Comparison of ENCODE assay signal across 8 mouse cellular contexts in the genomic region with DNA sequence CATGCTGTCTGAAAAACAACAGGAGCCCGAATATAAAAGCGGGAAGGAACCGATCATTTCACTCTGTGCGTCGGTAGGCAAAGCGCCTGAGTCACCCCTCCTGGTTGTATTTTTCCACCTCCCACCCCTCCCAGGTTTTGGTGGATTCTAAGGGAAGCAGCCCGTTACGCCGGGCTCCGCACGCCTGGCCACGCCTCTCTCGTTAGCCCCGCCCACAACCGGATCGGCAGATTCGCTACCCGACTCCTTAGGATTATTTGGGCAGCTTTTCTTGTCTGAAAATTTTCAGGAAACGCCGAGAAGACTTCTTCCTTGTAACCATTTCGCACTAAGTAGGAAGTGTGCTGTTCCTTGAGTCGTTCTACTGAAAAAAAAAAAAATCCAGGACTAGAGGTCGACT. TPM values are rescaled to one million over a fixed set of nuclear protein-coding genes. Genes with fewer than 3 reads are reported as not detected.
DNase-seq lines count a peak whose midpoint lies in the region; ATAC-seq and TF ChIP-seq lines count a peak whose summit lies in the region.

Gene Setd1a, plus strand, starts transcription at position 245 of the 400 bp plus-strand sequence.

- TF ChIP-seq POLR2A in embryonic fibroblast, embryonic 13.5 days (IDR thresholded peaks at IDR 0.05; ENCODE audit: low read depth, low read length): peak; percentile 66

- peaks cover 30% of the 10 kb centered on the region for H3K36me3 ChIP-seq in heart, embryonic 10.5 days
- H3K36me3 ChIP-seq in kidney, embryonic 14.5 days (ENCODE audit: control insufficient read depth, insufficient read depth, low read length): peaks cover 32% of the 10 kb centered on the region

- no peaks in the 10 kb centered on the region for H3K9me3 ChIP-seq in heart, embryonic 10.5 days
- H3K9me3 ChIP-seq in kidney, embryonic 14.5 days (ENCODE audit: control insufficient read depth, low read length): no peaks in the 10 kb centered on the region

- ATAC-seq in kidney, embryonic 14.5 days (ENCODE audit: low FRiP score, low TSS enrichment): peak; percentile 47
- ATAC-seq in monocyte, adult 5-6 weeks (replicated peaks; ENCODE audit: insufficient number of reproducible peaks, low FRiP score, low TSS enrichment, poor library complexity, severe bottlenecking): peak; percentile 37; the same call in 1 of the 2 replicates

- 0% methylated on average over 23 of the region's 23 CpGs for WGBS in heart, embryonic 10.5 days
- WGBS in kidney, embryonic 14.5 days: under 1% methylated on average over 23 of the region's 23 CpGs

- DNase-seq in B cell, adult 2 months: peak; percentile 86 to 88
- DNase-seq in brain, adult 2 months (ENCODE audit: low read depth, low spot score): peak; percentile 95
- DNase-seq in heart, embryonic 10.5 days (ENCODE audit: low spot score): peak; percentile 90
- peak; percentile 94 for DNase-seq in liver
- DNase-seq in spleen, postnatal 4 days (ENCODE audit: low spot score in 2 of 2): peak; percentile 88 to 96

- H3K4me2 ChIP-seq in kidney, embryonic 14.5 days (replicated peaks; ENCODE audit: low read depth, low read length): peak within 1 kb of the TSS; percentile 82

- TF ChIP-seq CTCF in embryonic fibroblast, embryonic 13.5 days (IDR thresholded peaks at IDR 0.05; ENCODE audit: borderline replicate concordance, insufficient read depth, low read length): no peak

- peak within 1 kb of the TSS; percentile 78 for H3K4me3 ChIP-seq in embryonic fibroblast, embryonic 13.5 days (ENCODE audit: insufficient read depth, low read length)
- peak within 1 kb of the TSS; percentile 96 for H3K4me3 ChIP-seq in heart, embryonic 10.5 days
- peak within 1 kb of the TSS; percentile 96 for H3K4me3 ChIP-seq in kidney, embryonic 14.5 days (ENCODE audit: low read length)

- peaks cover 2% of the 10 kb centered on the region for H3K4me1 ChIP-seq in embryonic fibroblast, embryonic 13.5 days (ENCODE audit: control insufficient read depth, insufficient read depth, low read length)
- peaks cover 15% of the 10 kb centered on the region for H3K4me1 ChIP-seq in heart, embryonic 10.5 days
- peaks cover 12% of the 10 kb centered on the region for H3K4me1 ChIP-seq in kidney, embryonic 14.5 days (ENCODE audit: control insufficient read depth, insufficient read depth, low read length)

- H3K27ac ChIP-seq in embryonic fibroblast, embryonic 13.5 days (ENCODE audit: insufficient read depth, low read length): peak within 1 kb of the TSS; percentile 98
- peak within 1 kb of the TSS; percentile 99 for H3K27ac ChIP-seq in heart, embryonic 10.5 days
- H3K27ac ChIP-seq in kidney, embryonic 14.5 days (ENCODE audit: low read depth, low read length): peak within 1 kb of the TSS; percentile 95

- peak within 1 kb of the TSS; percentile 96 for H3K9ac ChIP-seq in kidney, embryonic 14.5 days (ENCODE audit: low read depth, low read length)

- no peaks in the 10 kb centered on the region for H3K27me3 ChIP-seq in heart, embryonic 10.5 days (ENCODE audit: insufficient read depth, poor library complexity, severe bottlenecking)
- H3K27me3 ChIP-seq in kidney, embryonic 14.5 days (ENCODE audit: control insufficient read depth, insufficient read depth, low read length): no peaks in the 10 kb centered on the region

RNA-seq across cellular contexts. Expression of gene Setd1a, which starts in this region (rescaled TPM):
- 29.3 and 33.8 TPM in 2 replicates for polyA plus RNA-seq in embryonic fibroblast, embryonic 13.5 days (2011; ENCODE audit: insufficient read length, low read depth, missing spikeins)
- 13.2 and 23.7 TPM in 2 replicates for polyA plus RNA-seq in heart, embryonic 10.5 days (2016; fragmentation: Nextera tagmentation; extraction: Ambion mirVana)
- polyA plus RNA-seq in kidney, embryonic 14.5 days (2014; fragmentation: Nextera tagmentation; extraction: Ambion mirVana): 32.6 and 34.7 TPM in 2 replicates
- total RNA-seq in monocyte, adult 5-6 weeks (2017): 5.2 to 14.9 TPM (median 7.7 TPM) in 3 replicates

Comparison
In these comparisons a context has a peak if more than half of its experiments do, and no peak if none do; other contexts are left out.
1. Peak in every context shown above with its lines: DNase-seq, ATAC-seq, H3K4me3 ChIP-seq and H3K27ac ChIP-seq.